Mouse (Mus musculus): ENCODE results near the gene Immp2l. TPM values are rescaled to one million over a fixed set of nuclear protein-coding genes. Genes with fewer than 3 reads are reported as not detected.

The Immp2l gene
- total RNA-seq, 1 experiment: 11.4 TPM

DNA sequence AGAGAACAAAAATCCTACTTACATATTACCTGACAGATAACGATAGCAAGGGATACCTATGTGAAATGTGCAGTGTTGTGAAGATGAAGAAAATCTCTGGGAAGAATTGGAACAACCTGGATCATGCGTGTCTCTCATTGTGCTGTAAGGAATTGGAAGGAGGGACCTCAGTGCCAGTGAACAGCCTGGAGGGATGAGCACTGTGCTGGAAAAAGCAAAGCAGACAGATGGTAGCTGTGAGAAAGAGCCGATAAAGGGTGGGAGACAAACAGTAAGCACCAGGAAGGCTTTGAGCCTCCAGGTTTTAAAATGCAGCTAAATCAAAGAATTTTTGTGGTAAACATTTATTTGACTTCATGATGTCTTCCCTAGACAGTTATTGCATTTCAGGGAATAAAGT lies 591.4 kb downstream of the Immp2l start:
- Histone ChIP-seq H3K9me3 (ENCODE audit: control insufficient read depth, insufficient read depth, low read depth, low read length) (no peaks in the 10 kb centered on the region), H3K4me3 (ENCODE audit: insufficient read depth in 1 of 2, low read depth in 1 of 2, low read length in 2 of 2, poor library complexity in 1 of 2, severe bottlenecking in 1 of 2) (no peak overlapping the region), H3K36me3 (ENCODE audit: control insufficient read depth, insufficient read depth, low read length, poor library complexity, severe bottlenecking) (no peaks in the 10 kb centered on the region), H3K27ac (ENCODE audit: insufficient read depth, low read depth, low read length, poor library complexity, severe bottlenecking) (no peak overlapping the region), H3K9ac (ENCODE audit: insufficient read depth, low read depth, low read length, poor library complexity, severe bottlenecking) (no peak overlapping the region), H3K4me1 (ENCODE audit: control insufficient read depth in 2 of 2, insufficient read depth in 2 of 2, low read length in 2 of 2, poor library complexity in 1 of 2) (no peaks in the 10 kb centered on the region)
- in situ Hi-C loops (cut with MboI; ENCODE audit: low sequenced_read_pairs in 2 of 2, unreplicated experiment in 2 of 2): no loop called here
- no peak for DNase-seq (ENCODE audit: low read depth, low spot score)
- TF ChIP-seq ZC3H11A (IDR thresholded peaks at IDR 0.05; ENCODE audit: borderline replicate concordance, low read depth, low read length) (no peak), HCFC1 (IDR thresholded peaks at IDR 0.05; ENCODE audit: borderline replicate concordance, insufficient read depth, low read length) (no peak), CHD2 (IDR thresholded peaks at IDR 0.05; ENCODE audit: low read depth, low read length) (no peak), MAFK (IDR thresholded peaks at IDR 0.05; ENCODE audit: insufficient read depth, low read depth, low read length) (no peak), ZNF384 (IDR thresholded peaks at IDR 0.05; ENCODE audit: low read depth, low read length) (no peak)

DNA sequence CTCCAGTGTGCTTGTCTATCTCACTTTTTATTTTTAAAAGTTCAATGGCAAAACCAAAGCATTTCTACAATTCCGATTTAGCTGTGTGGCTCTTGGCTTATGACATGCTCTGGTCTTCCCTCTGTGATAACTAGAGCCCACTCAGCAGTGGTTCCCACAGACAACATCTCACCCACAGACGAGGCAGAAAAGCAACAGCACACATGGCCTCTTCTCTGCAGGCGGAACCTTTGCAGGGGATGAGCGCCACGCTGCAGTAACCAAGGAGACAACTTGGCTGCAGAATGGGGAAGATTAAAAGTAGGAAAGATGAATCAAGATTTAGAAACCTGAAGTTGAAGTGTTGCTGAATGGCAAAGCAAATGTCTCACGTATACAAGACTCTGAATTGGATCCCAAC lies 597.5 kb downstream of the Immp2l start:
- H3K4me1 ChIP-seq (ENCODE audit: control insufficient read depth in 2 of 2, insufficient read depth in 2 of 2, low read length in 2 of 2, poor library complexity in 1 of 2): no peaks in the 10 kb centered on the region
- TF ChIP-seq ZNF384 (IDR thresholded peaks at IDR 0.05; ENCODE audit: low read depth, low read length) (no peak), HCFC1 (IDR thresholded peaks at IDR 0.05; ENCODE audit: borderline replicate concordance, insufficient read depth, low read length) (no peak), MAFK (IDR thresholded peaks at IDR 0.05; ENCODE audit: insufficient read depth, low read depth, low read length) (no peak), CHD2 (IDR thresholded peaks at IDR 0.05; ENCODE audit: low read depth, low read length) (no peak), ZC3H11A (IDR thresholded peaks at IDR 0.05; ENCODE audit: borderline replicate concordance, low read depth, low read length) (no peak)
- in situ Hi-C loops (cut with MboI; ENCODE audit: low sequenced_read_pairs in 2 of 2, unreplicated experiment in 2 of 2): no loop called here
- DNase-seq (ENCODE audit: low read depth, low spot score): no peak
- no peak overlapping the region for H3K4me3 ChIP-seq (ENCODE audit: insufficient read depth in 1 of 2, low read depth in 1 of 2, low read length in 2 of 2, poor library complexity in 1 of 2, severe bottlenecking in 1 of 2)
- no peak overlapping the region for H3K9ac ChIP-seq (ENCODE audit: insufficient read depth, low read depth, low read length, poor library complexity, severe bottlenecking)
- no peaks in the 10 kb centered on the region for H3K9me3 ChIP-seq (ENCODE audit: control insufficient read depth, insufficient read depth, low read depth, low read length)
- no peak overlapping the region for H3K27ac ChIP-seq (ENCODE audit: insufficient read depth, low read depth, low read length, poor library complexity, severe bottlenecking)
- no peaks in the 10 kb centered on the region for H3K36me3 ChIP-seq (ENCODE audit: control insufficient read depth, insufficient read depth, low read length, poor library complexity, severe bottlenecking)

GRCm38 (mm10) chr12:41643262-41643661 lies 619.4 kb downstream of the Immp2l start:
- in situ Hi-C loops (cut with MboI; ENCODE audit: low sequenced_read_pairs in 2 of 2, unreplicated experiment in 2 of 2): no loop called here
- Histone ChIP-seq H3K4me3 (ENCODE audit: insufficient read depth in 1 of 2, low read depth in 1 of 2, low read length in 2 of 2, poor library complexity in 1 of 2, severe bottlenecking in 1 of 2) (no peak overlapping the region), H3K9ac (ENCODE audit: insufficient read depth, low read depth, low read length, poor library complexity, severe bottlenecking) (no peak overlapping the region), H3K9me3 (ENCODE audit: control insufficient read depth, insufficient read depth, low read depth, low read length) (no peaks in the 10 kb centered on the region), H3K4me1 (ENCODE audit: control insufficient read depth in 2 of 2, insufficient read depth in 2 of 2, low read length in 2 of 2, poor library complexity in 1 of 2) (peaks cover 0 to 2% of the 10 kb centered on the region in 2 experiments; a peak in 1 of 4 replicates), H3K27ac (ENCODE audit: insufficient read depth, low read depth, low read length, poor library complexity, severe bottlenecking) (no peak overlapping the region), H3K36me3 (ENCODE audit: control insufficient read depth, insufficient read depth, low read length, poor library complexity, severe bottlenecking) (no peaks in the 10 kb centered on the region)
- no peak for DNase-seq (ENCODE audit: low read depth, low spot score)
- no peak for TF ChIP-seq ZC3H11A (IDR thresholded peaks at IDR 0.05; ENCODE audit: borderline replicate concordance, low read depth, low read length)
- TF ChIP-seq CHD2 (IDR thresholded peaks at IDR 0.05; ENCODE audit: low read depth, low read length): no peak
- TF ChIP-seq ZNF384 (IDR thresholded peaks at IDR 0.05; ENCODE audit: low read depth, low read length): no peak
- no peak for TF ChIP-seq MAFK (IDR thresholded peaks at IDR 0.05; ENCODE audit: insufficient read depth, low read depth, low read length)
- no peak for TF ChIP-seq HCFC1 (IDR thresholded peaks at IDR 0.05; ENCODE audit: borderline replicate concordance, insufficient read depth, low read length)

DNA sequence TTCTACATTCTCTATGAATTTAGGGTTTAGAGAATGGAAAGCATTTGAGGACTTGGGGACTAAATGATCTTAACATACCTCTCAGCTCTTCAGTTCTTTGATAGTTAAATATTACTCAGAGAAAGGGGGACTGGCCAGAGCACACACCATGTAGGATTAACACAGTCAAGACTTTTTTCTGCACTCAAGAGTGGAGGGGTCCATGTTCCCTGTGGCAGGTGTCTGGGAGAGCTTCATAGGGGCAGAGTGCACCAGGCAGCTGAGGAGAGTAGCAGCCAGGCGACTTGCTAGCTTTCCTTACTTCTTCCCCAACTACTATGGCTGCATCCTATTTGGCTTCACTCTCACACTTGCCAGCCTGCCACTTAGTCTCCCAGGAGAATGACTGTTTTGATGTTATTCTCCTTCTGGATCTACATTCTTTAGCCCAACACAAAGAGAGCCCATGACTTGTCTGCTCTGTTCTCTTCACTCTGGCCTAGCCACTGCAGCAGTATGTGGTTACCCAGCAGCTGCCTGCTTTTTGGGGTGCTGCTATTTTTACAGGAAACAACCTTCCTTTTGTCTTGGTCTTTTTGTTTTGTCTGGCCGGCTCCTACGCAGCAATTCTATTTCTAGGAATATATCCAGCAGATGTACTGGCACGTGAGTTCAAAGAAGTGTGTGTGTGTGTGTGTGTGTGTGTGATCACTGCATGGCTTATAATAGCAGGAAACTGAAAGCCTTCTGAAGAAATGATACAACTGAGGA lies 621.1 kb downstream of the Immp2l start:
- DNase-seq (ENCODE audit: low read depth, low spot score): no peak
- no peaks in the 10 kb centered on the region for H3K36me3 ChIP-seq (ENCODE audit: control insufficient read depth, insufficient read depth, low read length, poor library complexity, severe bottlenecking)
- H3K9ac ChIP-seq (ENCODE audit: insufficient read depth, low read depth, low read length, poor library complexity, severe bottlenecking): no peak overlapping the region
- H3K9me3 ChIP-seq (ENCODE audit: control insufficient read depth, insufficient read depth, low read depth, low read length): no peaks in the 10 kb centered on the region
- peaks cover 0 to 2% of the 10 kb centered on the region in 2 experiments; a peak in 1 of 4 replicates for H3K4me1 ChIP-seq (ENCODE audit: control insufficient read depth in 2 of 2, insufficient read depth in 2 of 2, low read length in 2 of 2, poor library complexity in 1 of 2)
- in situ Hi-C loops (cut with MboI; ENCODE audit: low sequenced_read_pairs in 2 of 2, unreplicated experiment in 2 of 2): no loop called here
- no peak overlapping the region for H3K4me3 ChIP-seq (ENCODE audit: insufficient read depth in 1 of 2, low read depth in 1 of 2, low read length in 2 of 2, poor library complexity in 1 of 2, severe bottlenecking in 1 of 2)
- TF ChIP-seq HCFC1 (IDR thresholded peaks at IDR 0.05; ENCODE audit: borderline replicate concordance, insufficient read depth, low read length) (no peak), ZC3H11A (IDR thresholded peaks at IDR 0.05; ENCODE audit: borderline replicate concordance, low read depth, low read length) (no peak), ZNF384 (IDR thresholded peaks at IDR 0.05; ENCODE audit: low read depth, low read length) (no peak), MAFK (IDR thresholded peaks at IDR 0.05; ENCODE audit: insufficient read depth, low read depth, low read length) (no peak), CHD2 (IDR thresholded peaks at IDR 0.05; ENCODE audit: low read depth, low read length) (no peak)
- no peak overlapping the region for H3K27ac ChIP-seq (ENCODE audit: insufficient read depth, low read depth, low read length, poor library complexity, severe bottlenecking)

All from ES-E14 (cell line).